24 mouse cellular contexts compared by ENCODE assay signal in the genomic region with DNA sequence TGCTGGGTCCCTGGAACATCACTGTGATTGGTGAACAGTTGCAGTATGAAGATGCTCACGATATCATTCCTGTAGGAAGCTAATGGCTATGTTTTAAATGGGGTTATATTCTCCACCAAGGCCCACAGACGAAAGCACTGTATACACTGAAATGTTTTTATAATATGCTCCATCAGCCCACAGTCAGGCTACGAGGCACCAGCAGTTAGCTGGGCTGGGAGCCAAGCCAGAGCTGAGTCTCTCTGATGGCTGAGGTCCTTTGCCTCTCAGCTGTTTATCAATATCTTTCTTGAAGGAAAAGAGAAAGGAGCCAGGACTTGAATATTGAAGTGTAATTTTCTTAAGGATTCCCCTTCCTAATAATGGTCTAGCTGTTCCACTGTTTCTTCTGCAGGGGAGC.
A peak's percentile ranks its signal among the peaks of the same experiment; 100 is the strongest.
DNase-seq lines count a peak whose midpoint lies in the region; ATAC-seq and TF ChIP-seq lines count a peak whose summit lies in the region.
"Had no signal": no experiment of that assay in that cellular context is flagged by ENCODE, and none has a peak within 500 bp of the region (broad histone marks: within the 10 kb centered on the region; RNA-seq: fewer than 3 reads in every experiment).

No protein-coding gene starts in this region.

- H3K9me3 ChIP-seq in embryonic facial prominence, embryonic 14.5 days (ENCODE audit: control insufficient read depth, low read length), result no peaks in the 10 kb centered on the region
- H3K9me3 ChIP-seq in embryonic facial prominence, embryonic 10.5 days, result no peaks in the 10 kb centered on the region
- no peaks in the 10 kb centered on the region for H3K9me3 ChIP-seq in hindbrain, postnatal 0 days (ENCODE audit: low read length)
- no peaks in the 10 kb centered on the region for H3K9me3 ChIP-seq in hindbrain, embryonic 13.5 days
- no peaks in the 10 kb centered on the region for H3K9me3 ChIP-seq in lung, embryonic 14.5 days (ENCODE audit: low read depth, low read length)
- H3K9me3 ChIP-seq: embryonic facial prominence, embryonic 15.5 days; forebrain, embryonic 12.5 days; heart, embryonic 13.5 days; midbrain, embryonic 15.5 days had no signal

- H3K4me2 ChIP-seq in embryonic facial prominence, embryonic 14.5 days (ENCODE audit: low read depth, low read length), result no peak overlapping the region
- no peak overlapping the region for H3K4me2 ChIP-seq in hindbrain, postnatal 0 days (ENCODE audit: low read depth, low read length)
- H3K4me2 ChIP-seq in hindbrain, embryonic 13.5 days, result no peak overlapping the region
- no peak overlapping the region for H3K4me2 ChIP-seq in lung, embryonic 14.5 days
- H3K4me2 ChIP-seq: embryonic facial prominence, embryonic 15.5 days; forebrain, embryonic 12.5 days; heart, embryonic 13.5 days; midbrain, embryonic 15.5 days had no signal

- H3K27me3 ChIP-seq in embryonic facial prominence, embryonic 14.5 days (replicated peaks; ENCODE audit: control insufficient read depth, insufficient read depth, low read length), result no peaks in the 10 kb centered on the region
- H3K27me3 ChIP-seq in embryonic facial prominence, embryonic 10.5 days (replicated peaks; ENCODE audit: low read depth, poor library complexity, severe bottlenecking), result no peaks in the 10 kb centered on the region
- H3K27me3 ChIP-seq in hindbrain, postnatal 0 days (ENCODE audit: insufficient read depth, low read length), result no peaks in the 10 kb centered on the region
- no peaks in the 10 kb centered on the region for H3K27me3 ChIP-seq in hindbrain, embryonic 13.5 days
- H3K27me3 ChIP-seq in lung, embryonic 14.5 days (ENCODE audit: insufficient read depth, low read length), result no peaks in the 10 kb centered on the region
- H3K27me3 ChIP-seq: embryonic facial prominence, embryonic 15.5 days; forebrain, embryonic 12.5 days; heart, embryonic 13.5 days; megakaryocyte, embryonic 14.5 days; midbrain, embryonic 15.5 days; Patski had no signal

- no peak for TF ChIP-seq CTCF in hindbrain, postnatal 0 days (IDR thresholded peaks at IDR 0.05; ENCODE audit: low read depth)
- no peak for TF ChIP-seq CTCF in lung, embryonic 14.5 days (IDR thresholded peaks at IDR 0.05; ENCODE audit: low read depth)

- peak; percentile 19 for DNase-seq in embryonic facial prominence, embryonic 14.5 days (ENCODE audit: low spot score)
- DNase-seq in embryonic facial prominence, embryonic 10.5 days (ENCODE audit: low spot score), result no peak
- DNase-seq in hindbrain, postnatal 0 days (ENCODE audit: low spot score), result peak; percentile 25
- peak; percentile 81 for DNase-seq in lung, embryonic 14.5 days
- DNase-seq in lung, postnatal 4 days, result no peak
- peak; percentile 6 for DNase-seq in right cerebral cortex, postnatal 4 days
- no peak for DNase-seq in right cerebral cortex, postnatal 10 days (ENCODE audit: low spot score in 2 of 2)
- DNase-seq: adrenal gland, postnatal 14 days; cerebellum, adult 8-10 months; gastrocnemius, postnatal 25 days; kidney, adult 9 months; kidney, postnatal 14 days; liver; lung, adult 2 months; thymus, postnatal 4 days had no signal

- no peak for ATAC-seq in embryonic facial prominence, embryonic 14.5 days (ENCODE audit: low read depth)
- no peak for ATAC-seq in hindbrain, postnatal 0 days
- ATAC-seq in hindbrain, embryonic 13.5 days (ENCODE audit: low FRiP score), result no peak
- ATAC-seq in lung, embryonic 14.5 days (ENCODE audit: insufficient read depth), result peak; percentile 84; the same call in 1 of the 2 replicates
- ATAC-seq: intestine, embryonic 16.5 days; midbrain, embryonic 15.5 days; Patski had no signal

- H3K36me3 ChIP-seq in embryonic facial prominence, embryonic 14.5 days (ENCODE audit: control insufficient read depth, insufficient read depth, low read length), result no peaks in the 10 kb centered on the region
- no peaks in the 10 kb centered on the region for H3K36me3 ChIP-seq in embryonic facial prominence, embryonic 10.5 days (replicated peaks)
- no peaks in the 10 kb centered on the region for H3K36me3 ChIP-seq in hindbrain, postnatal 0 days (ENCODE audit: insufficient read depth, low read length)
- H3K36me3 ChIP-seq in hindbrain, embryonic 13.5 days, result no peaks in the 10 kb centered on the region
- H3K36me3 ChIP-seq in lung, embryonic 14.5 days (ENCODE audit: insufficient read depth), result no peaks in the 10 kb centered on the region
- H3K36me3 ChIP-seq: embryonic facial prominence, embryonic 15.5 days; forebrain, embryonic 12.5 days; heart, embryonic 13.5 days; midbrain, embryonic 15.5 days had no signal

- 55% methylated on average over 3 of the region's 3 CpGs for WGBS in embryonic facial prominence, embryonic 14.5 days
- WGBS in embryonic facial prominence, embryonic 10.5 days, result 87% methylated on average over 3 of the region's 3 CpGs
- 48% methylated on average over 3 of the region's 3 CpGs for WGBS in hindbrain, postnatal 0 days
- 76% methylated on average over 3 of the region's 3 CpGs for whole genome bisulfite sequencing in hindbrain, embryonic 13.5 days
- WGBS in lung, embryonic 14.5 days, result 41% methylated on average over 3 of the region's 3 CpGs

- H3K9ac ChIP-seq in embryonic facial prominence, embryonic 14.5 days (ENCODE audit: low read depth, low read length), result no peak overlapping the region
- H3K9ac ChIP-seq in hindbrain, postnatal 0 days (replicated peaks; ENCODE audit: low read length), result no peak overlapping the region
- H3K9ac ChIP-seq in hindbrain, embryonic 13.5 days, result no peak overlapping the region
- H3K9ac ChIP-seq in lung, embryonic 14.5 days, result no peak overlapping the region
- H3K9ac ChIP-seq: embryonic facial prominence, embryonic 15.5 days; forebrain, embryonic 12.5 days; heart, embryonic 13.5 days; liver, embryonic 14.5 days; midbrain, embryonic 15.5 days had no signal

- no peaks in the 10 kb centered on the region for H3K4me1 ChIP-seq in embryonic facial prominence, embryonic 14.5 days (ENCODE audit: control insufficient read depth, insufficient read depth, low read length)
- no peaks in the 10 kb centered on the region for H3K4me1 ChIP-seq in embryonic facial prominence, embryonic 10.5 days
- no peaks in the 10 kb centered on the region for H3K4me1 ChIP-seq in hindbrain, postnatal 0 days (ENCODE audit: insufficient read depth, low read length)
- H3K4me1 ChIP-seq in hindbrain, embryonic 13.5 days (replicated peaks), result no peaks in the 10 kb centered on the region
- no peaks in the 10 kb centered on the region for H3K4me1 ChIP-seq in lung, embryonic 14.5 days (ENCODE audit: insufficient read depth)
- H3K4me1 ChIP-seq: embryonic facial prominence, embryonic 15.5 days; forebrain, embryonic 12.5 days; heart, embryonic 13.5 days; megakaryocyte, embryonic 14.5 days; midbrain, embryonic 15.5 days had no signal

- no peak overlapping the region for H3K27ac ChIP-seq in embryonic facial prominence, embryonic 14.5 days (replicated peaks; ENCODE audit: low read depth, low read length)
- H3K27ac ChIP-seq in embryonic facial prominence, embryonic 10.5 days (replicated peaks), result no peak overlapping the region
- H3K27ac ChIP-seq in hindbrain, postnatal 0 days, result no peak overlapping the region
- no peak overlapping the region for H3K27ac ChIP-seq in hindbrain, embryonic 13.5 days
- H3K27ac ChIP-seq in lung, embryonic 14.5 days (ENCODE audit: low read depth), result no peak overlapping the region
- H3K27ac ChIP-seq: embryonic facial prominence, embryonic 15.5 days; forebrain, embryonic 12.5 days; heart, embryonic 13.5 days; liver, embryonic 14.5 days; midbrain, embryonic 15.5 days had no signal

- H3K4me3 ChIP-seq in embryonic facial prominence, embryonic 14.5 days (ENCODE audit: low read depth, low read length), result no peak overlapping the region
- no peak overlapping the region for H3K4me3 ChIP-seq in embryonic facial prominence, embryonic 10.5 days
- no peak overlapping the region for H3K4me3 ChIP-seq in hindbrain, postnatal 0 days (ENCODE audit: low read length)
- H3K4me3 ChIP-seq in hindbrain, embryonic 13.5 days, result no peak overlapping the region
- no peak overlapping the region for H3K4me3 ChIP-seq in lung, embryonic 14.5 days (ENCODE audit: low read depth, low read length)
- H3K4me3 ChIP-seq: embryonic facial prominence, embryonic 15.5 days; forebrain, embryonic 12.5 days; heart, embryonic 13.5 days; megakaryocyte, embryonic 14.5 days; midbrain, embryonic 15.5 days had no signal

Comparison
In these comparisons a context has a peak if more than half of its experiments do, and no peak if none do; other contexts are left out.
1. DNase-seq: peak in embryonic facial prominence, embryonic 14.5 days (single experiment), hindbrain, postnatal 0 days (single experiment), lung, embryonic 14.5 days (single experiment) and right cerebral cortex, postnatal 4 days (single experiment); none in embryonic facial prominence, embryonic 10.5 days (single experiment), lung, postnatal 4 days (0 of 2) and right cerebral cortex, postnatal 10 days (0 of 2).